Mouse (Mus musculus) ES-Bruce4 (cell line): ENCODE data around the gene Macrod2. TPM values are rescaled to one million over a fixed set of nuclear protein-coding genes. Genes with fewer than 3 reads are reported as not detected.

Source experiments
- H3K27ac ChIP-seq: 2 replicates; pipeline ENCODE4 v1.5.1; 2012; ENCODE audit warnings: low read length, inconsistent platforms; ENCODE audit not compliant: insufficient read depth
- H3K27me3 ChIP-seq: 2 replicates; pipeline ENCODE4 v1.6.1; 2012; ENCODE audit warnings: mild to moderate bottlenecking, low read length, inconsistent platforms; ENCODE audit not compliant: control insufficient read depth, poor library complexity, insufficient read depth, severe bottlenecking
- H3K36me3 ChIP-seq: 2 replicates; pipeline ENCODE4 v1.6.1; 2012; ENCODE audit warnings: inconsistent platforms, mild to moderate bottlenecking, low read length, moderate library complexity; ENCODE audit not compliant: control insufficient read depth, poor library complexity, insufficient read depth, severe bottlenecking
- H3K4me1 ChIP-seq: one replicate; pipeline ENCODE4 v1.8.1; 2011; ENCODE audit warnings: low read length; ENCODE audit not compliant: control insufficient read depth, insufficient read depth
- H3K4me3 ChIP-seq: 2 replicates; pipeline ENCODE4 v1.5.1; 2011; ENCODE audit warnings: low read depth, mild to moderate bottlenecking, low read length
- H3K9ac ChIP-seq: 2 replicates; pipeline ENCODE4 v1.6.1; 2012; ENCODE audit warnings: low read depth, mild to moderate bottlenecking, inconsistent platforms; ENCODE audit not compliant: poor library complexity, severe bottlenecking
- H3K9me3 ChIP-seq: replicated peaks from 2 replicates; pipeline ENCODE4 v1.6.1; 2012; ENCODE audit warnings: mild to moderate bottlenecking, low read length, inconsistent platforms; ENCODE audit not compliant: control insufficient read depth, poor library complexity, insufficient read depth, severe bottlenecking
- CTCF ChIP-seq: IDR thresholded peaks from one replicate; pipeline ENCODE4 v1.8.1; 2011; ENCODE audit warnings: low read depth, low read length
- EP300 ChIP-seq: IDR thresholded peaks from 2 replicates; pipeline ENCODE4 v1.6.1; 2011; ENCODE audit warnings: low read depth, low read length; ENCODE audit not compliant: insufficient read depth
- POLR2A ChIP-seq: IDR thresholded peaks from one replicate; pipeline ENCODE4 v1.8.1; 2011; ENCODE audit warnings: low read length; ENCODE audit not compliant: insufficient read depth
- polyA plus RNA-seq: library from polyadenylated mRNA; stranded (reverse); fragments of >200 nt; gene quantifications from 2 replicates; pipeline ENCODE4 v1.2.4, GENCODE M21; 2011; ENCODE audit warnings: low read depth; ENCODE audit not compliant: missing spikeins, insufficient read depth, insufficient read length

Macrod2 gene
- polyA plus RNA-seq, 1 experiment, result 11.9 TPM

DNA sequence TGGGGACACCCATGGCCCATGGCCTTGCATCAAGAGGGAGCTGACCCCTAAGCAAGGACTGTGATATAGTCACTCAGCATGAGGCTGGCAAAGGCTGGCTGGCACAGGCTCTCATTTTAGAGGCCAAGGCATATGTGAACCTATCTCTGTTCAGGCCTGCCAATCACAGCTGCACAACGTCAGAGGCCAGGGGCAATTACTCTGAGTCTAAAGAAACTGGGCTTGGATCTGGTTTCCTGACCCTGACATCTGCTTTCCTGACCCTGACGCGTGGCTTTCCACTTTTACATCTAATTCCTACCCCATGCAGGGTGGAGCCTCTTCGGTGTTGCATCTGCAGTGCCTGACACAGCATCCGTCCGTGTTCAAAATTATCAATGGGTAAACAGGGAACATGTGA, 2009.2 kb downstream of the Macrod2 start:
- H3K9me3 ChIP-seq, result no peaks in the 10 kb centered on the region
- no peak overlapping the region for H3K4me3 ChIP-seq
- no peak overlapping the region for H3K27ac ChIP-seq
- H3K36me3 ChIP-seq, result no peaks in the 10 kb centered on the region
- H3K9ac ChIP-seq, result no peak overlapping the region
- H3K4me1 ChIP-seq, result peaks cover 1% of the 10 kb centered on the region
- H3K27me3 ChIP-seq, result no peaks in the 10 kb centered on the region
- TF ChIP-seq CTCF, result no peak

DNA sequence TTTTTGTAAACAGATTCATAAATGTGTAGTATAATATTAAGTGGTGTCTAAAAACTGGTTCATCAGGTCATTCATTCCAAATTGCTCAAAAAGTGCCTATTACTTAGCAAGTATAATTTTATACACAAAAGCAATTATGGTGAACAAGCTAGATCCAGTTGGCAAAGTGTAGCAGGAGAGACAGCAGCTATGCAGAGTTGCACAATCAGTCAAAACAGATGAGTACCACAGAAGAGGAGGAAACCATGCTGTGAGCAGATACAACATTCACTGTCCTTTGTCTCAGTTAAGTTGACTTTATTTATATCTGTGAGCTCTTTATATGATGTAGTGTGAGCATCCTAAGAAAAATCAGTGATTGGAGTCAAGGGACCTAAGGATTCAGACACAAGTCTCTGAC, 2012.2 kb downstream of the Macrod2 start:
- H3K27me3 ChIP-seq, result no peaks in the 10 kb centered on the region
- no peaks in the 10 kb centered on the region for H3K9me3 ChIP-seq
- H3K9ac ChIP-seq, result no peak overlapping the region
- no peak overlapping the region for H3K27ac ChIP-seq
- H3K36me3 ChIP-seq, result no peaks in the 10 kb centered on the region
- peaks cover 1% of the 10 kb centered on the region for H3K4me1 ChIP-seq
- TF ChIP-seq EP300, result no peak
- no peak for TF ChIP-seq CTCF
- no peak for TF ChIP-seq POLR2A
- H3K4me3 ChIP-seq, result no peak overlapping the region

GRCm38 (mm10) chr2:142410124-142410523, 2015.0 kb downstream of the Macrod2 start:
- Histone ChIP-seq H3K27me3 (no peaks in the 10 kb centered on the region), H3K9me3 (no peaks in the 10 kb centered on the region), H3K4me1 (no peaks in the 10 kb centered on the region), H3K27ac (no peak overlapping the region), H3K9ac (no peak overlapping the region), H3K36me3 (no peaks in the 10 kb centered on the region), H3K4me3 (no peak overlapping the region)
- no peak for TF ChIP-seq POLR2A
- TF ChIP-seq CTCF, result no peak
- TF ChIP-seq EP300, result no peak

DNA sequence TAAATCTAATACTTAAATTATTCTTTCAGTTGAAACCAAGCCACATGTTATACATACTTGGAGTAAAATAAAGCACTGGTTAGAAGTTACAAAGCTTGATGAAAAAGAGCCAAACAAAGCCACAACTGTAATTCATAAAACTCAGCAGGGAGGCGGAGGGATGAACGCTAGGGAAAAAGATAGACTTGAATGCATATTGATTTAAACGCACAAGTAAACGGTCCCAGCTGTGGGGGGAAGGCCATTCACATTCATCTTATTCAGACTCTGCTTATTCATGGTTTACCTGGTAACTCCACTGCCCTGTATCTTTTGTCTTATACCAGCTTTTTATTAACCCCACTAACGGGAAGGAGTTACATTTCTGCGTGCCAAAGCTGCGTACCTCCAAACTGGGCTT, 2038.0 kb downstream of the Macrod2 start:
- TF ChIP-seq POLR2A (no peak), EP300 (no peak), CTCF (no peak)
- no peak overlapping the region for H3K27ac ChIP-seq
- H3K27me3 ChIP-seq, result no peaks in the 10 kb centered on the region
- H3K4me3 ChIP-seq, result no peak overlapping the region
- H3K9me3 ChIP-seq, result no peaks in the 10 kb centered on the region
- H3K4me1 ChIP-seq, result no peaks in the 10 kb centered on the region
- no peaks in the 10 kb centered on the region for H3K36me3 ChIP-seq
- H3K9ac ChIP-seq, result no peak overlapping the region

DNA sequence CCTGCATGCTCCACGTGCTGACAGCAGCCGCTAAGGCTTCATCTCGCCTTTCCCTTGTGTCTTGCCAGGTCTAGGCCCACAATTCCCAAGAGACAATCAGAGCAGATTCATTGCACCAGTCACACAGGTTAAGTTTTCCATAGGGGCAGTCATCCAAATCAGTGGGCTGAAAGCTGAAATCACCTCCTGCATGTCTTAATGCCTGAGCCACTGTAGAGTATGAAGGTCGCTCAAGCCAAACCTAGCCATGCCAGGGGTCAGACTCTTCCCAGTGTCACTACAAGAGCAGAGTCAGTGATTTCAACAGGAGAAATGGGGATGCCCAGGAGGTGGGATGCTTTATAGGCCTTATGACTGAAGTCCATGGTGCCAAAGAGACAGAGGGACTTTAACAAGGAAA, 2039.6 kb downstream of the Macrod2 start:
- Histone ChIP-seq H3K4me3 (no peak overlapping the region), H3K27ac (no peak overlapping the region), H3K27me3 (no peaks in the 10 kb centered on the region), H3K9ac (no peak overlapping the region), H3K4me1 (no peaks in the 10 kb centered on the region), H3K9me3 (no peaks in the 10 kb centered on the region), H3K36me3 (no peaks in the 10 kb centered on the region)
- no peak for TF ChIP-seq POLR2A
- no peak for TF ChIP-seq CTCF
- TF ChIP-seq EP300, result no peak

- H3K4me1 ChIP-seq, result no peaks in the 10 kb centered on the region
- no peak overlapping the region for H3K9ac ChIP-seq
- no peak overlapping the region for H3K27ac ChIP-seq
- H3K9me3 ChIP-seq, result no peaks in the 10 kb centered on the region
- no peak for TF ChIP-seq EP300
- no peak for TF ChIP-seq CTCF
- TF ChIP-seq POLR2A, result no peak
- no peaks in the 10 kb centered on the region for H3K36me3 ChIP-seq
- no peak overlapping the region for H3K4me3 ChIP-seq
- H3K27me3 ChIP-seq, result no peaks in the 10 kb centered on the region
Measured at GRCm38 (mm10) chr2:142437606-142438461, 2042.7 kb downstream of the Macrod2 start.

Other genes with a start within 250 kb of the Macrod2 start
- gene Gm17374, start 243.3 kb upstream of the Macrod2 start, polyA plus RNA-seq, result not detected in 2 replicates
- gene Esf1, start 224.7 kb upstream of the Macrod2 start, polyA plus RNA-seq, result 61.0 and 65.2 TPM in 2 replicates
- gene Ndufaf5, start 224.7 kb upstream of the Macrod2 start, polyA plus RNA-seq, result 14.9 and 20.5 TPM in 2 replicates
- gene Sel1l2, start 5.6 kb upstream of the Macrod2 start, polyA plus RNA-seq, result not detected in 2 replicates